Mouse (Mus musculus) liver, postnatal 0 days (tissue): ENCODE results near the gene Dnaaf3.

Experiments
- CTCF ChIP-seq: sonication (generic); IDR thresholded peaks from 2 replicates; pipeline ENCODE4 v1.5.1; 2016; ENCODE audit warnings: antibody characterized with exemption, low read depth
- EP300 ChIP-seq: IDR thresholded peaks from 2 replicates; pipeline ENCODE4 v1.6.1; 2016; ENCODE audit warnings: antibody characterized with exemption, low read depth, mild to moderate bottlenecking

DNA sequence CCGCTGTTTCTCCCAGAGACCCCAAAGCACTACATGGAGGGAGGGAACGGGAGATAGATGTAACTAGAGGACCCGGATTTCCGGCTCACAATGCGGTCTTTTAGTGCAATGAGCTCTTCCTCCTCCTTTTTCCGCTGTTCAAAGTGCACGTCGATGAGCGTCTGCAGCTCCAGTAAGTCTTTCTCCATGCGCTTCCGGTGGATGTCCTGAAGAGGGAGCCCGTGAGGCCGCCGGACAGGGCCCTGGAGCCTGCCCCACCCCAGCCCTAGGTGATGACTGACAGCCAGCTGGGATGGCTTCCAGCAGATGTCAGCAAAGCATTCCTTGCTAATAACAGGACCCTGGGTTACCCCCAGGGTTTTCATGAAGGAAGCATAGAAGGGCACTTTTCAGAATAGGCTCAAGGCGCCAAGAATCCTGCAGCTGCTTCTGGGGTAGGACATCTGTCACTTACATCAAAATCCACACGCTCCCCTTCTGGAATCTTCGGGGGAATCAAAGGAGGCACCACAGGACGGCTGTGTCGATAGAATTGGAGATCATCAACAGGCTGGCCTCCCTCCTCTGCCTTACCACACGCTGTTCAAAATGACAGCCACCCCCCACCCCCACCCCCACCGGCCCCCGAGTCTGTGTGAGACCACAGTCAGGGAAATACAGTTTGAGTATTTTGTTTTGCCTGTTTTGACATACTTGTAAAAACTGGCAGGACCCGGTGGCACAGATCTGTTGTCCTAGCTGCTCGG is 22.2 kb downstream of the Dnaaf3 start:
- TF ChIP-seq EP300 (no peak), CTCF (peak; percentile 95)
